Mouse (Mus musculus) heart, embryonic 10.5 days (tissue): ENCODE data around the gene Elk3. TPM values are rescaled to one million over a fixed set of nuclear protein-coding genes. Genes with fewer than 3 reads are reported as not detected.
"Not testable (repeated sequence)": the region's sequence is repeated elsewhere in the genome, so short reads cannot be mapped to it uniquely, and the experiment has no call there.

ENCODE experiments used
- DNase-seq: peaks from one replicate; pipeline ENCODE4 v3.0.0-alpha.2; 2017; ENCODE audit warnings: low spot score
- H3K27ac ChIP-seq: fragments of 300-500 bp; sonication (generic); 2 replicates; pipeline ENCODE4 v1.5.1; 2016; ENCODE audit warnings: mild to moderate bottlenecking
- H3K27me3 ChIP-seq: fragments of 300-500 bp; sonication (generic); 2 replicates; pipeline ENCODE4 v1.6.1; 2016; ENCODE audit warnings: mild to moderate bottlenecking; ENCODE audit not compliant: poor library complexity, insufficient read depth, severe bottlenecking
- H3K36me3 ChIP-seq: fragments of 300-500 bp; sonication (generic); 2 replicates; pipeline ENCODE4 v1.6.1; 2016; ENCODE audit warnings: mild to moderate bottlenecking, moderate library complexity
- H3K4me1 ChIP-seq: fragments of 300-500 bp; sonication (generic); 2 replicates; pipeline ENCODE4 v1.6.1; 2016; ENCODE audit warnings: mild to moderate bottlenecking
- H3K4me3 ChIP-seq: fragments of 300-500 bp; sonication (generic); 2 replicates; pipeline ENCODE4 v1.5.1; 2016; ENCODE audit warnings: mild to moderate bottlenecking, moderate library complexity
- H3K9me3 ChIP-seq: fragments of 300-500 bp; sonication (generic); 2 replicates; pipeline ENCODE4 v1.6.1; 2016; ENCODE audit warnings: mild to moderate bottlenecking, moderate library complexity
- WGBS: fragments of 180-500 bp; shearing (Covaris S2); methylation state at CpG from one replicate; pipeline ENCODE4 v1.1.7; 2016; 5-methylcytosine and 5-hydroxymethylcytosine counted together
- polyA plus RNA-seq: library from polyadenylated mRNA; unstranded; fragments of >200 nt; fragmentation: Nextera tagmentation; extraction: Ambion mirVana; gene quantifications from 2 replicates; pipeline ENCODE4 v1.2.1, GENCODE M21; 2016

Elk3 gene
- polyA plus RNA-seq: 23.6 and 25.9 TPM in 2 replicates

- Histone ChIP-seq H3K27me3 (0 out of 2 replicates have a peak, but pooled peaks cover 8% of the 10 kb centered on the region), H3K4me3 (peak within 1 kb of the TSS; percentile 81), H3K36me3 (no peaks in the 10 kb centered on the region), H3K27ac (peak within 1 kb of the TSS; percentile 94), H3K4me1 (peaks cover 13% of the 10 kb centered on the region), H3K9me3 (no peaks in the 10 kb centered on the region)
- WGBS: under 1% methylated on average over 51 of the region's 53 CpGs
- DNase-seq: no peak
These were observed at the start of gene Elk3 for GRCm38 (mm10) chr10:93310721-93311411. Gene Elk3 (minus strand): TSS chr10:93311135.

GRCm38 (mm10) chr10:93360623-93361022, 49.7 kb upstream of the Elk3 start:
- Histone ChIP-seq H3K9me3 (no peaks in the 10 kb centered on the region), H3K27me3 (no peaks in the 10 kb centered on the region), H3K4me1 (peaks cover 18% of the 10 kb centered on the region), H3K4me3 (no peak overlapping the region), H3K27ac (no peak overlapping the region), H3K36me3 (no peaks in the 10 kb centered on the region)
- DNase-seq: no peak
- WGBS: 16% methylated on average over 3 of the region's 3 CpGs

- peaks cover 15% of the 10 kb centered on the region for H3K4me1 ChIP-seq
- not testable (repeated sequence) for H3K4me3 ChIP-seq, H3K9me3 ChIP-seq, H3K27me3 ChIP-seq, H3K36me3 ChIP-seq, DNase-seq, H3K27ac ChIP-seq
- WGBS: 61% methylated on average over 4 of the region's 4 CpGs
These were observed 49.3 kb upstream of the Elk3 start for GRCm38 (mm10) chr10:93360190-93360589.

GRCm38 (mm10) chr10:93359339-93359863, 48.5 kb upstream of the Elk3 start:
- Histone ChIP-seq H3K27ac (no peak overlapping the region), H3K4me1 (peaks cover 14% of the 10 kb centered on the region), H3K4me3 (no peak overlapping the region), H3K27me3 (no peaks in the 10 kb centered on the region), H3K36me3 (no peaks in the 10 kb centered on the region), H3K9me3 (no peaks in the 10 kb centered on the region)
- WGBS: 83% methylated on average over 7 of the region's 7 CpGs
- DNase-seq: no peak

- H3K4me1 ChIP-seq: peaks cover 14% of the 10 kb centered on the region
- H3K27ac ChIP-seq: no peak overlapping the region
- no peak overlapping the region for H3K4me3 ChIP-seq
- H3K27me3 ChIP-seq: no peaks in the 10 kb centered on the region
- DNase-seq: no peak
- 82% methylated on average over 4 of the region's 4 CpGs for WGBS
- H3K36me3 ChIP-seq: no peaks in the 10 kb centered on the region
- no peaks in the 10 kb centered on the region for H3K9me3 ChIP-seq
These were observed 47.9 kb upstream of the Elk3 start for GRCm38 (mm10) chr10:93358878-93359277.

GRCm38 (mm10) chr10:93357162-93357561, 46.2 kb upstream of the Elk3 start:
- Histone ChIP-seq H3K36me3 (no peaks in the 10 kb centered on the region), H3K27me3 (no peaks in the 10 kb centered on the region), H3K9me3 (no peaks in the 10 kb centered on the region), H3K27ac (no peak overlapping the region), H3K4me1 (peaks cover 14% of the 10 kb centered on the region), H3K4me3 (no peak overlapping the region)
- 73% methylated on average over 5 of the region's 5 CpGs for WGBS
- no peak for DNase-seq

- Histone ChIP-seq H3K27ac (no peak overlapping the region), H3K4me3 (no peak overlapping the region), H3K36me3 (no peaks in the 10 kb centered on the region), H3K9me3 (no peaks in the 10 kb centered on the region), H3K27me3 (no peaks in the 10 kb centered on the region), H3K4me1 (peaks cover 14% of the 10 kb centered on the region)
- 84% methylated on average over 9 of the region's 9 CpGs for WGBS
- DNase-seq: no peak
These were observed 45.2 kb upstream of the Elk3 start for GRCm38 (mm10) chr10:93356122-93356521.

GRCm38 (mm10) chr10:93355276-93355927, 44.5 kb upstream of the Elk3 start:
- H3K4me1 ChIP-seq: peaks cover 8% of the 10 kb centered on the region; the same call in 1 of the 2 replicates
- no peaks in the 10 kb centered on the region for H3K36me3 ChIP-seq
- H3K27ac ChIP-seq: 0 out of 2 replicates have a peak overlapping the region, but pooled peaks have one; percentile 1
- H3K9me3 ChIP-seq: no peaks in the 10 kb centered on the region; the same call in 1 of the 2 replicates
- no peaks in the 10 kb centered on the region for H3K27me3 ChIP-seq
- no peak for DNase-seq
- 60% methylated on average over 8 of the region's 8 CpGs for WGBS
- no peak overlapping the region for H3K4me3 ChIP-seq

GRCm38 (mm10) chr10:93353545-93354326, 42.8 kb upstream of the Elk3 start:
- 88% methylated on average over 10 of the region's 10 CpGs for WGBS

GRCm38 (mm10) chr10:93347918-93348505, 37.1 kb upstream of the Elk3 start:
- no peak overlapping the region for H3K4me3 ChIP-seq
- H3K36me3 ChIP-seq: no peaks in the 10 kb centered on the region
- DNase-seq: no peak
- H3K27me3 ChIP-seq: no peaks in the 10 kb centered on the region
- H3K9me3 ChIP-seq: no peaks in the 10 kb centered on the region; the same call in 1 of the 2 replicates
- WGBS: 69% methylated on average over 14 of the region's 14 CpGs
- H3K27ac ChIP-seq: no peak overlapping the region
- peaks cover 12% of the 10 kb centered on the region for H3K4me1 ChIP-seq

More at GRCm38 (mm10) chr10:93353545-93354326, 42.8 kb upstream of the Elk3 start:
- no peak overlapping the region for H3K4me3 ChIP-seq
- no peaks in the 10 kb centered on the region; the same call in 1 of the 2 replicates for H3K9me3 ChIP-seq
- H3K4me1 ChIP-seq: peaks cover 4% of the 10 kb centered on the region; the same call in 1 of the 2 replicates
- no peaks in the 10 kb centered on the region for H3K27me3 ChIP-seq
- H3K27ac ChIP-seq: no peak overlapping the region
- H3K36me3 ChIP-seq: no peaks in the 10 kb centered on the region
- no peak for DNase-seq

- H3K27ac ChIP-seq: no peak overlapping the region
- no peak for DNase-seq
These were observed 36.5 kb upstream of the Elk3 start for GRCm38 (mm10) chr10:93347387-93347786.

GRCm38 (mm10) chr10:93346208-93346936, 35.4 kb upstream of the Elk3 start:
- no peaks in the 10 kb centered on the region for H3K27me3 ChIP-seq
- DNase-seq: no peak
- H3K9me3 ChIP-seq: no peaks in the 10 kb centered on the region; the same call in 1 of the 2 replicates
- H3K36me3 ChIP-seq: no peaks in the 10 kb centered on the region
- no peak overlapping the region for H3K4me3 ChIP-seq
- peaks cover 12% of the 10 kb centered on the region for H3K4me1 ChIP-seq
- H3K27ac ChIP-seq: no peak overlapping the region
- WGBS: 65% methylated on average over 9 of the region's 9 CpGs

More at GRCm38 (mm10) chr10:93347387-93347786, 36.5 kb upstream of the Elk3 start:
- no peaks in the 10 kb centered on the region; the same call in 1 of the 2 replicates for H3K9me3 ChIP-seq
- no peak overlapping the region for H3K4me3 ChIP-seq
- H3K4me1 ChIP-seq: peaks cover 12% of the 10 kb centered on the region
- H3K36me3 ChIP-seq: no peaks in the 10 kb centered on the region
- no peaks in the 10 kb centered on the region for H3K27me3 ChIP-seq
- 63% methylated on average over 7 of the region's 7 CpGs for WGBS
